Mouse (Mus musculus) CH12.LX (cell line): ENCODE data around the gene Cped1. TPM values are rescaled to one million over a fixed set of nuclear protein-coding genes. Genes with fewer than 3 reads are reported as not detected.

Source experiments
- DNase-seq: peaks from one replicate; pipeline ENCODE4 v3.0.0-alpha.2; 2013; ENCODE audit errors: extremely low read depth
- H3K27ac ChIP-seq: 2 replicates; pipeline ENCODE4 v1.5.1; 2012; ENCODE audit warnings: low read depth, mild to moderate bottlenecking, control low read depth, moderate library complexity; ENCODE audit not compliant: insufficient read depth
- H3K27me3 ChIP-seq: replicated peaks from 2 replicates; pipeline ENCODE3; 2012; ENCODE audit warnings: inconsistent platforms
- H3K36me3 ChIP-seq, 2 experiments: replicated peaks in 1 of 2; 2 replicates each; pipeline versions ENCODE3 to v1.6.1; 2012; ENCODE audit warnings: inconsistent platforms in 1 of 2, low read length in 1 of 2, mild to moderate bottlenecking in 1 of 2, mixed read lengths in 1 of 2, moderate library complexity in 1 of 2; ENCODE audit not compliant: control insufficient read depth in 1 of 2, insufficient read depth in 1 of 2
- H3K4me1 ChIP-seq, 2 experiments: 2 replicates each; pipeline ENCODE4 v1.6.1; 2012; ENCODE audit warnings: inconsistent platforms in 1 of 2, moderate library complexity in 1 of 2; ENCODE audit not compliant: insufficient read depth in 2 of 2, control insufficient read depth in 1 of 2
- H3K4me2 ChIP-seq: 2 replicates; pipeline ENCODE4 v1.6.1; 2012; ENCODE audit warnings: low read depth, mild to moderate bottlenecking, control low read depth; ENCODE audit not compliant: poor library complexity, insufficient read depth, severe bottlenecking
- H3K4me3 ChIP-seq, 3 experiments: fragments of 150-350 bp in 1 of 3; sonication (generic) in 1 of 3; replicated peaks in 1 of 3; 2 replicates each; pipeline versions ENCODE3 to v1.5.1; 2011 to 2012; ENCODE audit warnings: low read depth in 2 of 3, low read length in 2 of 3, mild to moderate bottlenecking in 2 of 3, moderate library complexity in 2 of 3, control low read depth in 1 of 3, improper control_type of control experiment in 1 of 3, inconsistent platforms in 1 of 3, mixed read lengths in 1 of 3; ENCODE audit not compliant: poor library complexity in 1 of 3
- H3K79me2 ChIP-seq: replicated peaks from 2 replicates; pipeline ENCODE4 v1.6.1; 2012; ENCODE audit warnings: mild to moderate bottlenecking, moderate library complexity; ENCODE audit not compliant: control insufficient read depth, poor library complexity, insufficient read depth, severe bottlenecking; ENCODE audit errors: extremely low read depth
- H3K9ac ChIP-seq: 2 replicates; pipeline ENCODE4 v1.6.1; 2012; ENCODE audit warnings: low read depth, mild to moderate bottlenecking, control low read depth, moderate library complexity; ENCODE audit not compliant: insufficient read depth
- H3K9me3 ChIP-seq: replicated peaks from 2 replicates; pipeline ENCODE3; 2012; ENCODE audit warnings: low read length, inconsistent platforms, mixed read lengths
- CHD2 ChIP-seq: IDR thresholded peaks from 2 replicates; pipeline ENCODE4 v1.6.1; 2011; ENCODE audit warnings: low read length, improper control_type of control experiment
- CTCF ChIP-seq, 2 experiments: IDR thresholded peaks in 1 of 2; conservative IDR thresholded peaks in 1 of 2; 2 replicates each; pipeline ENCODE4 v1.5.1; 2011 to 2012; ENCODE audit warnings: low read depth in 2 of 2, low read length in 2 of 2, improper control_type of control experiment in 1 of 2, inconsistent platforms in 1 of 2, mild to moderate bottlenecking in 1 of 2, moderate library complexity in 1 of 2
- E2F4 ChIP-seq: IDR thresholded peaks from 2 replicates; pipeline ENCODE4 v1.6.1; 2011; ENCODE audit warnings: low read depth, low read length, improper control_type of control experiment; ENCODE audit not compliant: insufficient replicate concordance
- ELF1 ChIP-seq: IDR thresholded peaks from 2 replicates; pipeline ENCODE4 v1.6.1; 2014; ENCODE audit warnings: low read depth, mild to moderate bottlenecking, inconsistent platforms, low read length, improper control_type of control experiment
- GABPA ChIP-seq: IDR thresholded peaks from 2 replicates; pipeline ENCODE4 v1.6.1; 2012; ENCODE audit warnings: low read depth, low read length, improper control_type of control experiment, inconsistent platforms; ENCODE audit not compliant: insufficient replicate concordance
- HCFC1 ChIP-seq: IDR thresholded peaks from 2 replicates; pipeline ENCODE4 v1.6.1; 2012; ENCODE audit warnings: low read depth, mild to moderate bottlenecking, inconsistent platforms, low read length, improper control_type of control experiment
- IRF4 ChIP-seq: IDR thresholded peaks from 2 replicates; pipeline ENCODE4 v1.6.1; 2014; ENCODE audit warnings: low read depth, mild to moderate bottlenecking, inconsistent platforms, low read length, improper control_type of control experiment
- JUND ChIP-seq: conservative IDR thresholded peaks from 2 replicates; pipeline ENCODE4 v1.6.1; 2011; ENCODE audit warnings: low read depth, low read length, improper control_type of control experiment
- MEF2A ChIP-seq: IDR thresholded peaks from 2 replicates; pipeline ENCODE4 v1.6.1; 2014; ENCODE audit warnings: low read depth, mild to moderate bottlenecking, inconsistent platforms, low read length, improper control_type of control experiment, borderline replicate concordance
- MXI1 ChIP-seq: IDR thresholded peaks from 2 replicates; pipeline ENCODE4 v1.6.1; 2011; ENCODE audit warnings: mild to moderate bottlenecking, low read depth, low read length, improper control_type of control experiment
- NRF1 ChIP-seq: IDR thresholded peaks from 2 replicates; pipeline ENCODE4 v1.6.1; 2014; ENCODE audit warnings: low read depth, mild to moderate bottlenecking, inconsistent platforms, low read length, improper control_type of control experiment, moderate library complexity
- POLR2A ChIP-seq: IDR thresholded peaks from 2 replicates; pipeline ENCODE4 v1.6.1; 2011; ENCODE audit warnings: low read depth, mild to moderate bottlenecking, improper control_type of control experiment, low read length
- RAD21 ChIP-seq: IDR thresholded peaks from 2 replicates; pipeline ENCODE4 v1.6.1; 2011; ENCODE audit warnings: low read depth, mild to moderate bottlenecking, low read length, improper control_type of control experiment, moderate library complexity
- RCOR1 ChIP-seq: conservative IDR thresholded peaks from 2 replicates; pipeline ENCODE4 v1.6.1; 2012; ENCODE audit warnings: low read depth, mild to moderate bottlenecking, inconsistent platforms, low read length, improper control_type of control experiment
- SMC3 ChIP-seq: IDR thresholded peaks from 2 replicates; pipeline ENCODE4 v1.6.1; 2011; ENCODE audit warnings: low read depth, low read length, improper control_type of control experiment
- TCF12 ChIP-seq: IDR thresholded peaks from 2 replicates; pipeline ENCODE4 v1.6.1; 2014; ENCODE audit warnings: low read depth, mild to moderate bottlenecking, inconsistent platforms, low read length, improper control_type of control experiment
- UBTF ChIP-seq: IDR thresholded peaks from 2 replicates; pipeline ENCODE4 v1.6.1; 2012; ENCODE audit warnings: low read depth, mild to moderate bottlenecking, inconsistent platforms, low read length, improper control_type of control experiment, moderate library complexity
- ZC3H11A ChIP-seq: IDR thresholded peaks from 2 replicates; pipeline ENCODE4 v1.6.1; 2012; ENCODE audit warnings: low read depth, mild to moderate bottlenecking, inconsistent platforms, low read length, improper control_type of control experiment
- ZKSCAN1 ChIP-seq: IDR thresholded peaks from 2 replicates; pipeline ENCODE4 v1.6.1; 2012; ENCODE audit warnings: low read depth, inconsistent platforms, low read length, improper control_type of control experiment, borderline replicate concordance
- dilution Hi-C: fragments of 300-500 bp; cut with MboI; formaldehyde crosslinking; loops from 2 replicates; pipeline ENCODE4 v1.14.3; 2020; ENCODE audit warnings: low sequenced_read_pairs; ENCODE audit not compliant: extremely low pct_unique_long_range_greater_than_20kb, extremely low pct_ligation_motif_present
- in situ Hi-C: fragments of 300-500 bp; cut with MboI; formaldehyde crosslinking; loops from 3 replicates; pipeline ENCODE4 v1.14.3; 2019; ENCODE audit warnings: low sequenced_read_pairs, low pct_ligation_motif_present, low pct_unique_long_range_greater_than_20kb, mixed read lengths
- polyA plus RNA-seq: library from polyadenylated mRNA; unstranded; fragments of >175 nt; gene quantifications from 2 replicates; pipeline ENCODE4 v1.2.1, GENCODE M21; 2012; ENCODE audit warnings: low read depth; ENCODE audit not compliant: insufficient read length
- total RNA-seq, 2 experiments: library from RNA; depleted of rRNA; stranded (reverse); fragments of 300-350 nt in 1 of 2; fragments of >200 nt in 1 of 2; gene quantifications; 2 replicates each; pipeline ENCODE4 v1.2.3; 2012 to 2014

Gene Cped1
- total and polyA plus RNA-seq, 3 experiments: 0.51 to 6.8 (median 1.1) TPM

GRCm38 (mm10) chr6:22135038-22135631, 149.4 kb downstream of the Cped1 start:
- in situ Hi-C loops: loop anchor here (10.0 kb wide), 1 partner anchor 150 kb away; the partner anchor contains the start of gene Wnt16
- TF ChIP-seq JUND (no peak), CTCF (conservative IDR thresholded peaks at IDR 0.05 in 1 of 2, IDR thresholded peaks at IDR 0.05 in 1 of 2; ENCODE audit: low read depth in 2 of 2, low read length in 2 of 2) (no peak), MXI1 (no peak), ZKSCAN1 (no peak), RAD21 (no peak), SMC3 (no peak), ELF1 (no peak), CHD2 (no peak), RCOR1 (no peak)
- TF ChIP-seq, all 38 proteins: peak for 0
- Histone ChIP-seq H3K36me3 (no peaks in the 10 kb centered on the region), H3K4me2 (no peak overlapping the region), H3K79me2 (no peaks in the 10 kb centered on the region), H3K9me3 (no peaks in the 10 kb centered on the region), H3K4me1 (no peaks in the 10 kb centered on the region), H3K27ac (no peak overlapping the region), H3K9ac (no peak overlapping the region), H3K4me3 (no peak overlapping the region), H3K27me3 (no peaks in the 10 kb centered on the region)
- DNase-seq: no peak
- dilution Hi-C loops: no loop called here

DNA sequence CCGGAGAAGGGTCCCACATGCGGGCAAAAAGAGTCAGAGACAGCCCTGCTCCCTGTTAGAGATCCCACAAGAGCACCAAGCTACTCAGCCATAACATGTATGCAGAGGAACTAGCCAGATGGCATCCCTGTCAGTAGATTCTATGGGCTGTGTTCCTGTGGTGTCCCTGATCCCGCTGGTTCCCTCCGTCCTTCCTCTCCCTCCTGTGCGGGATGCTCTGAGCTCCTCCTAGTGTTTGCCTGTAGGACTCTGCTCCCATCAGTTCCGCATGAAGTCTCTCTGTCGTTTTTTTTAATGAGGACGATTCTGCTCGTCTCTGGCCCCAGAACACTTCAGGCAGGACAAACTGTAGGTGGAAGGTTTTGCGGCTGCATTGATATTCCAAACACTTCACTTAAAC, 151.1 kb downstream of the Cped1 start:
- in situ Hi-C loops: loop anchor here (10.0 kb wide), 1 partner anchor 148 kb away; the partner anchor contains the start of gene Wnt16
- dilution Hi-C loops: no loop called here

More for the DNA sequence above, 151.1 kb downstream of the Cped1 start:
- TF ChIP-seq POLR2A (no peak), GABPA (no peak), IRF4 (no peak), MEF2A (no peak), ZC3H11A (no peak), NRF1 (no peak), HCFC1 (no peak), TCF12 (no peak), UBTF (no peak), CTCF (conservative IDR thresholded peaks at IDR 0.05 in 1 of 2, IDR thresholded peaks at IDR 0.05 in 1 of 2; ENCODE audit: low read depth in 2 of 2, low read length in 2 of 2) (no peak), RAD21 (no peak), ZKSCAN1 (no peak), E2F4 (no peak)
- no peak overlapping the region for H3K9ac ChIP-seq
- no peaks in the 10 kb centered on the region for H3K79me2 ChIP-seq
- H3K4me3 ChIP-seq: no peak overlapping the region
- no peaks in the 10 kb centered on the region for H3K27me3 ChIP-seq
- H3K27ac ChIP-seq: no peak overlapping the region
- no peaks in the 10 kb centered on the region for H3K9me3 ChIP-seq
- H3K36me3 ChIP-seq: no peaks in the 10 kb centered on the region
- H3K4me1 ChIP-seq: no peaks in the 10 kb centered on the region
- H3K4me2 ChIP-seq: no peak overlapping the region
- no peak for DNase-seq
